Mouse (Mus musculus): ENCODE measurements at regions not wholly inside any gene's neighbourhood (a gene's known extent, or its start where the extent isn't known, plus 50 kb on each side); places are given as distances from the start of the nearest gene placed in this dataset.

GRCm38 (mm10) chr15:25468478-25468877 is 54.9 kb upstream of the Basp1 start:
- TF ChIP-seq CTCF (IDR thresholded peaks at IDR 0.05; ENCODE audit: insufficient read depth, low read length) (no peak), POLR2A (IDR thresholded peaks at IDR 0.05; ENCODE audit: borderline replicate concordance, extremely low read depth, low read depth, low read length) (no peak)
- 60% methylated on average over 2 of the region's 2 CpGs for WGBS

GRCm38 (mm10) chr15:25469185-25469845 is 55.8 kb upstream of the Basp1 start:
- no peak for DNase-seq
- TF ChIP-seq POLR2A (IDR thresholded peaks at IDR 0.05; ENCODE audit: borderline replicate concordance, extremely low read depth, low read depth, low read length) (no peak), CTCF (IDR thresholded peaks at IDR 0.05; ENCODE audit: insufficient read depth, low read length) (no peak)
- no peak overlapping the region for H3K4me3 ChIP-seq (replicated peaks; ENCODE audit: extremely low read depth, low read depth, low read length)
- 55% methylated on average over 16 of the region's 16 CpGs for WGBS
- H3K4me1 ChIP-seq (ENCODE audit: control insufficient read depth, insufficient read depth, low read length), result no peaks in the 10 kb centered on the region

More at GRCm38 (mm10) chr15:25468478-25468877, 54.9 kb upstream of the Basp1 start:
- no peak for DNase-seq
- Histone ChIP-seq H3K4me1 (ENCODE audit: control insufficient read depth, insufficient read depth, low read length) (no peaks in the 10 kb centered on the region), H3K4me3 (replicated peaks; ENCODE audit: extremely low read depth, low read depth, low read length) (no peak overlapping the region)

- Histone ChIP-seq H3K4me3 (replicated peaks; ENCODE audit: extremely low read depth, low read depth, low read length) (no peak overlapping the region), H3K4me1 (ENCODE audit: control insufficient read depth, insufficient read depth, low read length) (no peaks in the 10 kb centered on the region)
- WGBS, result 87% methylated on average over 5 of the region's 5 CpGs
- TF ChIP-seq POLR2A (IDR thresholded peaks at IDR 0.05; ENCODE audit: borderline replicate concordance, extremely low read depth, low read depth, low read length), result no peak
- no peak for TF ChIP-seq CTCF (IDR thresholded peaks at IDR 0.05; ENCODE audit: insufficient read depth, low read length)
- DNase-seq, result no peak
Observed at GRCm38 (mm10) chr15:25471331-25471730, 57.8 kb upstream of the Basp1 start.

- no peak for DNase-seq
- WGBS, result 88% methylated on average over 3 of the region's 3 CpGs
- TF ChIP-seq POLR2A (IDR thresholded peaks at IDR 0.05; ENCODE audit: borderline replicate concordance, extremely low read depth, low read depth, low read length) (no peak), CTCF (IDR thresholded peaks at IDR 0.05; ENCODE audit: insufficient read depth, low read length) (no peak)
- H3K4me1 ChIP-seq (ENCODE audit: control insufficient read depth, insufficient read depth, low read length), result no peaks in the 10 kb centered on the region
- no peak overlapping the region for H3K4me3 ChIP-seq (replicated peaks; ENCODE audit: extremely low read depth, low read depth, low read length)
Observed at GRCm38 (mm10) chr15:25473201-25473710, 59.7 kb upstream of the Basp1 start.

- Histone ChIP-seq H3K4me3 (replicated peaks; ENCODE audit: extremely low read depth, low read depth, low read length) (no peak overlapping the region), H3K4me1 (ENCODE audit: control insufficient read depth, insufficient read depth, low read length) (peaks cover 4% of the 10 kb centered on the region; the same call in 1 of the 2 replicates)
- TF ChIP-seq POLR2A (IDR thresholded peaks at IDR 0.05; ENCODE audit: borderline replicate concordance, extremely low read depth, low read depth, low read length) (no peak), CTCF (IDR thresholded peaks at IDR 0.05; ENCODE audit: insufficient read depth, low read length) (no peak)
- 88% methylated on average over 3 of the region's 3 CpGs for WGBS
- DNase-seq, result no peak
Observed at GRCm38 (mm10) chr15:25474096-25474495, 60.5 kb upstream of the Basp1 start.

- Histone ChIP-seq H3K4me3 (replicated peaks; ENCODE audit: extremely low read depth, low read depth, low read length) (no peak overlapping the region), H3K4me1 (ENCODE audit: control insufficient read depth, insufficient read depth, low read length) (peaks cover 8% of the 10 kb centered on the region)
- WGBS, result 39% methylated on average over 3 of the region's 3 CpGs
- no peak for TF ChIP-seq POLR2A (IDR thresholded peaks at IDR 0.05; ENCODE audit: borderline replicate concordance, extremely low read depth, low read depth, low read length)
- TF ChIP-seq CTCF (IDR thresholded peaks at IDR 0.05; ENCODE audit: insufficient read depth, low read length), result no peak
- no peak for DNase-seq
Observed at GRCm38 (mm10) chr15:25482586-25482985, 69.0 kb upstream of the Basp1 start.

- TF ChIP-seq CTCF (IDR thresholded peaks at IDR 0.05; ENCODE audit: insufficient read depth, low read length) (no peak), POLR2A (IDR thresholded peaks at IDR 0.05; ENCODE audit: borderline replicate concordance, extremely low read depth, low read depth, low read length) (no peak)
- DNase-seq, result no peak
- WGBS, result 64% methylated on average over 9 of the region's 9 CpGs
- H3K4me3 ChIP-seq (replicated peaks; ENCODE audit: extremely low read depth, low read depth, low read length), result no peak overlapping the region
- H3K4me1 ChIP-seq (ENCODE audit: control insufficient read depth, insufficient read depth, low read length), result peaks cover 6% of the 10 kb centered on the region
Observed at GRCm38 (mm10) chr15:25485372-25485771, 71.8 kb upstream of the Basp1 start.

GRCm38 (mm10) chr15:25486158-25486557 is 72.6 kb upstream of the Basp1 start:
- WGBS, result 82% methylated on average over 7 of the region's 7 CpGs
- no peak for DNase-seq
- peaks cover 6% of the 10 kb centered on the region for H3K4me1 ChIP-seq (ENCODE audit: control insufficient read depth, insufficient read depth, low read length)
- no peak overlapping the region for H3K4me3 ChIP-seq (replicated peaks; ENCODE audit: extremely low read depth, low read depth, low read length)
- TF ChIP-seq CTCF (IDR thresholded peaks at IDR 0.05; ENCODE audit: insufficient read depth, low read length) (0 out of 2 replicates have a peak, but pooled peaks have one; percentile 3), POLR2A (IDR thresholded peaks at IDR 0.05; ENCODE audit: borderline replicate concordance, extremely low read depth, low read depth, low read length) (no peak)

- H3K4me1 ChIP-seq (ENCODE audit: control insufficient read depth, insufficient read depth, low read length), result peaks cover 4% of the 10 kb centered on the region; the same call in 1 of the 2 replicates
- no peak for DNase-seq
- no peak for TF ChIP-seq POLR2A (IDR thresholded peaks at IDR 0.05; ENCODE audit: borderline replicate concordance, extremely low read depth, low read depth, low read length)
- no peak for TF ChIP-seq CTCF (IDR thresholded peaks at IDR 0.05; ENCODE audit: insufficient read depth, low read length)
- WGBS, result 52% methylated on average over 6 of the region's 6 CpGs
- H3K4me3 ChIP-seq (replicated peaks; ENCODE audit: extremely low read depth, low read depth, low read length), result no peak overlapping the region
Observed at GRCm38 (mm10) chr15:25489804-25490203, 76.2 kb upstream of the Basp1 start.

- TF ChIP-seq CTCF (IDR thresholded peaks at IDR 0.05; ENCODE audit: insufficient read depth, low read length) (no peak), POLR2A (IDR thresholded peaks at IDR 0.05; ENCODE audit: borderline replicate concordance, extremely low read depth, low read depth, low read length) (no peak)
- Histone ChIP-seq H3K4me1 (ENCODE audit: control insufficient read depth, insufficient read depth, low read length) (peaks cover 7% of the 10 kb centered on the region; the same call in 1 of the 2 replicates), H3K4me3 (replicated peaks; ENCODE audit: extremely low read depth, low read depth, low read length) (no peak overlapping the region)
- WGBS, result 71% methylated on average over 5 of the region's 5 CpGs
- DNase-seq, result no peak
Observed at GRCm38 (mm10) chr15:25492161-25492746, 78.7 kb upstream of the Basp1 start.

Measured in lung, adult 2 months (tissue).